Mouse (Mus musculus): Measurements from ENCODE around the gene Rpl35a.
"Not testable (repeated sequence)": the region's sequence is repeated elsewhere in the genome, so short reads cannot be mapped to it uniquely, and the experiment has no call there.

The Rpl35a gene

DNA sequence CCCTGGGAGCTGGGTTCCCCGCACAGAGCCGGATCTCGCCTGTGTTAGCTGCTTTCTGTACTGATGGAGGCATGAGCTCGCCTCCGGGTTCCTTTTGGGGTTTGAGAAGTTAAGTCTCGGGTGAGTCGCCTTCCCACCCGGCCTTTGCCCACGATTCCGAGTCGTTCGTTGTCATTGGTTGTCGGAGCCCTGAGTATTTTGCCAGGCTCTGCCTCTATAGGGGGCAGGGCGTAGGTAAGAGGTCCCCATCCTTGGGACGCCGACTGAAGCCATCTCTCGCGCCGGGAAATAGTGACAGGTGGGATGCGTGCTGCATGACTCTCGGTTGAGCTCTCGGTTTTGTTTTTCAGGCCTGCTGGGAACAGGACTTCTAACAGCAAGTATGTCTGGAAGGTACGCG, 533 bp downstream of the Rpl35a start:
- no peak for DNase-seq (ENCODE audit: low read depth)

DNA sequence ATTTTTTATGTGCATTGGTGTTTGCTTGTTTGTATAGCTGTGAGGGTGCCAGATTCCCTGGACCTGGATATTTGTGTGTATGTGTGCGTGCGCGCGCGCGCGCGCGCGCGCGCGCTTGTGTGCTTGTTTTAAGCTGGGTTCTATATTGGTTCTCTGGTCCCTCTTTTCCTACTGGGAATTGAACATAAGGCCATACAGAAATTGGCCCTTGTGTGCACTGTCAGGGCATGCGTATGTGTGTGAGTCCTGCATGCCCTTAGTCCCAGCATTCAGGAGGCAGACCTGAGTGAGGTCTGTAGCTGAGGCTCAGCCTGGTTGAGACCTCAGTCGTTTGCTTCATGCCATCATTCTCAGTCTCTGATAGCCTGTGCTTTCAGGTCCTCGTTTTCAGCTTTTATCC, 1.8 kb downstream of the Rpl35a start:
- DNase-seq (ENCODE audit: low read depth), result no peak

DNA sequence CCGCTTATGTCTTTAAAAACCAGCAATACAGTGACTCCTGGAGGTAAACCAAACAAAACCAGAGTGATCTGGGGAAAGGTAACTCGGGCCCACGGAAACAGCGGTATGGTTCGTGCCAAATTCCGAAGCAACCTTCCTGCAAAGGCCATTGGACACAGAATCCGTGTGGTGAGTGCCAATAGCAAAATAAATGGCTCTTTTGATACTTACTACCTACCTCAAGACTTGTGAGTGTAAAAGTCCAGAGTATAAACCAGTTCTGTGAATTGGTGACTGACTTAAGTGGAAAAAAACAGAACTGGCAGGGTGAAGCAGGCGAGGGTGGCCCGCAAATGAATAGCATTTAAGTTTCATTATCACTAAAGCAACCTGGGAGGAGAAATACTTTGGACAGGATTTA, 2.4 kb downstream of the Rpl35a start:
- DNase-seq (ENCODE audit: low read depth), result not testable (repeated sequence)

DNA sequence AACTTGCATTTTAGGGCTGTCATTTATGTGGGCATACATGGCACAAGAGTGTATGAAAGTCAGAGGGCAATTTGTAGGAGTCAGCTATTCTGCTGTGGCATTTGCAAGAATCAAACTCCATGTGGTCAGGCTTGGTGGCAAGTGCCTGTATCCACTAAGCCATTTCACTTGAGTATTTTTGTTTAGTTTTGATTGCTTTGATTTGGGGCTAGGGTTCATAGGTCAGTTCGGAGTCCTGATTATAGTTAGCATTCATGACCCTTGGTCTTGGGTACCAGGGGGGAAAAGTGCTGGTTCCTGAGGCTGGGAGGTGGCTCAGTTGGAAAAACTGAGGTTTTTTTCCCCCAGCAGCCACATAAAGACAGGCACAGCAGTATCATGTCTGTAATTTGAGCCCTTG, 3.2 kb downstream of the Rpl35a start:
- no peak for DNase-seq (ENCODE audit: low read depth)

DNA sequence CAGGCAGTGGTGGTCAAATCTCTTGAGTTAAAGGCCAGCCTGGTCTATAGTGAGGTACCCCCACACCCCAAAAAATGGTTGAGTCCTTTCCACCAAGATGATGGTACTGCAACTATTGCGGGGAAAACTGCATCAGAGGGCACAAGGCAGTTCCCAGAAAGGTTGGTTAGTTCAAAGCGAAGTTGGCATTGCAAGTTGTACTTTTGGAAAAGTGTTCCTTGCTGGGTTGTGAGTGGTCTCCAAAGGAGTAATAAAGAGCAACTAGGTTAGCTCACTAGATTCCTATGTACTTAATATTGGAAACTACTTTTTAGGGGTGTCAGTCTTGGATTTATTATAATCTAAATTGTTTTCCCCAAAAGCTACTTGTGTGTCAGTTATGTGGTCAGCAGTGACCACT, 4.7 kb downstream of the Rpl35a start:
- no peak for DNase-seq (ENCODE audit: low read depth)

DNA sequence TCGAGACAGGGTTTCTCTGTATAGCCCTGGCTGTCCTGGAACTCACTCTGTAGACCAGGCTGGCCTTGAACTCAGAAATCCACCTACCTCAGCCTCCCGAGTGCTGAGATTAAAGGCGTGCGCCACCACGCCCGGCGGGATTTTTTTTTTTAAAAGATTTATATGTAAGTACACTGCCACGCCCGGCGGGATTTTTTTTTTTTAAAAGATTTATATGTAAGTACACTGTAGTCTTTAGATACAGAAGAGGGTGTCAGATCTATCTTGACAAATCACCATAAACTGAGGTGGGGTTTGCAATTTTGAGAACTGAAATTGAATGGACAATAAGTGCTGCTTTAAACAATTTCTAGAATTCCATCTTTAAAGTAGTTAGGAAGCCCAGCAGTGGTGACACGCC, 5.1 kb downstream of the Rpl35a start:
- DNase-seq (ENCODE audit: low read depth), result no peak

DNA sequence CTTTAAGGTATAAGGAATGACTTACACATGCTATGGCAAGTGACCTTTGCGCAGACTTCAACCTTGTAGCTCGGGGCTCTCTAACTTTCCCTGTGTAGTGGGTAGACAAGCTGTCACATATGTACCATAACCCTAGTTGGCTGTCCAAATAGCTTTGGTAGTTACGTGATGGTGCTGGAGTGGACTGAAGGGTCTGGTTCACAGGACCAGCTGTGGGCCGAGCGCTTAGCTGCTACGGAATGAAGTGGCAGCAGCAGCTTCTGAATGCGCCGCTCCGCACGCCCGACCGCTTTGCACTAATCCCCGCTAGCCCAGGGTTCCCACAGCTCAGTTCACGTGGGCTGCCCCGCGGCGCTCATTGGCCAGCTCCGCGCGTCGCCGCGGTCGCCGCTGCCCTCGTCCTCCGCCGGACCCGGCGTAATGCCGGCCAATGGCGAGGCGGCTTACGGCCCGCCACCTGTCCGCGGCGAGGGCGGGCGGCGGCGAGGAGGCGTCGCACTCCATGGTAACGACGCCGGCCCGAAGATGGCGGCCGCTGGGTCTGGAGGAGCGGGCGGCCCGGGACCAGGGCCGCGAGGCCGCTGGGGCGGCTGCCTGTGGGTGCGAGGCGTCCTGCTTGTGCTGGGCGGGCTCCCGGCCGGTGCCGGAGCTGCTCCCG, 5.9 kb downstream of the Rpl35a start, which contains the start of gene Lmln:
TSS of gene Lmln (plus strand) at position 498 of the 658 bp plus-strand sequence.
- DNase-seq (ENCODE audit: low read depth), result peak; percentile 77

DNA sequence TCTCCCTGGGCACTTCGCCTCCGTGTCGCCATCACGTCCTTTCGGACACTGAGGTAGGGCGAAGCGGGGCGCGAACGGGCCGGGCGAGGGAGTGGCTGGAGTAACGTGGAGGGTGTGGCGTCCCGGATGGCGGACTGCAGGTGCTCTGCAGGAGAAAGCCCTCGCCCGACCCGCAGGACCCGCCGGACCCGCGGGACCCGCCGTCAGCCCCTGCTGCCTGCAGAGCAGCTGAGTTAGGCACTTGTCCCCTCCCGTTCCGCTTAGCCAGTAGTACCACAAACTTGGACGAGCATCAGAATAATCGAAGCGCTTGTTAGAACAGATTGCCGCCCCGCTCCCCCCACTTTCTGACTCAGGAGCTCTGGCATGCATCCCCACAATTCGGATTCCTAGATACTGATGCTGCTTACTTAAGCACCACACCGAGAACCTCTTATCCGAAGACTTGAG, 6.5 kb downstream of the Rpl35a start:
- DNase-seq (ENCODE audit: low read depth), result no peak

DNA sequence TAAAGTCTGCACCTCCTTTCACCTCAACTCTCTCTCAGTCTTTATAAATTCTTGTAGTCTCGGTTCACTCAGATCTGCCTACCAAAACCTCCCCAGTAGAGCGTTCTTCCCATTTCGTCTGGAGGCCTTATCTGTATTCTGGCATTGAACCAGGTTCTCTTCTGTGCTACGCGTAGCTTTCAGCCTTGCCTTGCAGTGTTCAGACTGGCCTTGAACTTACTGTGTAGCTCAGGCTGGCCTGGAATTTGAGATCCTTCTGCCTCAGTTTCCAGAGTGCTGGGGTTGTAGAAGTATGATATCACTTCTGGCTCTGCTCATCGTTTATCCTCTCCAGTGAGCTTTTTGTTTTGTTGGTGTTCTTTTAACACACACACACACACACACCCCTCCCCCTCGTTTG, 7.0 kb downstream of the Rpl35a start:
- DNase-seq (ENCODE audit: low read depth), result no peak

DNA sequence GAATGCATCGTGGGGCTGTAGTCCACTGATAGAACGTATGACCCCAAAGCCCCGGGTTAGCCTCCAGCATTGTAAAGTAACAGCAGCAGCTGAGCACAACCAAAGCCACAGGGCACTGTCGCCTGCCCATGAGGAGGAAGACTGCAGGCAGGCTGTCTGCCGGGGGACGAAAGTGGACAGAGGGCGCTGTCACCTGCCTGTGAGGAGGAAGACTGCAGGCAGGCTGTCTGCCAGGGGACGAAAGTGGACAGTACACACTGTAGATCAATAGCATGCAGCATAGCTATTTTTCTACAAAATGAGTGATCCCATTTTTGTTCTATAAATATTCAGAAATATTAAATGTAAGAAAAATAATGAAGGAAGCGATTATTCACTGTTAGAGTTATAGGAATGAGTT, 8.4 kb downstream of the Rpl35a start:
- DNase-seq (ENCODE audit: low read depth), result no peak

DNA sequence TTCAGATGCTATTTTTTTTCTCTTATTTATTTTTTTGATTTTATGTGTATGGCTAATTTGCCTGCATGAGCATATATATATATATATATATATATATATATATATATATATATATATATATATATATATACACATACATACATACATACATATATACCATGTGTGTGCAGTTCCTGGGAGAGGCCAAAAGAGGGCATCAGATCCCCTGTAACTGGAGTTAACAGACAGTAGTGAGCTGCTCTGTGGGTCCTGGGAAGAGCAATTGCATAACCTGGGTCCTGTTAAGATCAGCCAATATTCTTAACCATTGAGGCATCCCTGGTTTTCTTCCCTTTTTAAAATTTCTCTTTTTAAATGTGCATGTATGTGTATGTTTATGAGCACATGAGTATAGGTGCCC, 14.7 kb downstream of the Rpl35a start:
- DNase-seq (ENCODE audit: low read depth), result no peak

DNA sequence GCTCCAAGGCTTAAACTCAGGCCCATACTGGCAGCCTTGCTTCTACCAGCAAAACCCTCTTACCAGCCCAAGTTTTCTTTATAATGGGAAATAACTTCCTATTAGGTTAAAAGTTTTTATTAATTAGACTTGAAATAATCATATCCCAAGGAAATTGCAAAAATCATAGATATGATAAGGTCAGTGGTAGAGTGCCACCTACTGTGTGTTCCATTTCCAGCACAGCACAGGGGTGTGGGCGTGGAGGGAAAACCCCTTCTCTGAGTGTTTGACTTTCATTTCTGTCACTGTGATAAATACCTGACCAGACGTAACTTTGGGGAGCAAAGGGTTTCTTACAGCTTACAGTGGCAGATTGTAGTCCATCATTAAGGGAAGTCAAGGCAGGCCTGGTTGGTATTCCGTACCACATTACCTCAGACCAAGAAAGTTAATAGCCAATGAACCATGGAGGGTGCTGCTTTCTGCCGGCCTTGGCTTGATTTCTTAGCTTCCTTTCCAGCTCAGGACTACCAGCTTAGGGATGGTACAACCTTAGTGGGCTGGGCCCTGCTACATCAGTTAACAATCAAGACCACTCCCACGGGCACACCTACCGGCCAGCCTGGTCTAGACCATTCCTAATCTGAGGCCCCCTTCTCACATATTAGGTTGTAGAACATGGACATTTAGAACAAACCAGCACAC, 16.8 kb downstream of the Rpl35a start:
- DNase-seq (ENCODE audit: low read depth), result no peak

DNA sequence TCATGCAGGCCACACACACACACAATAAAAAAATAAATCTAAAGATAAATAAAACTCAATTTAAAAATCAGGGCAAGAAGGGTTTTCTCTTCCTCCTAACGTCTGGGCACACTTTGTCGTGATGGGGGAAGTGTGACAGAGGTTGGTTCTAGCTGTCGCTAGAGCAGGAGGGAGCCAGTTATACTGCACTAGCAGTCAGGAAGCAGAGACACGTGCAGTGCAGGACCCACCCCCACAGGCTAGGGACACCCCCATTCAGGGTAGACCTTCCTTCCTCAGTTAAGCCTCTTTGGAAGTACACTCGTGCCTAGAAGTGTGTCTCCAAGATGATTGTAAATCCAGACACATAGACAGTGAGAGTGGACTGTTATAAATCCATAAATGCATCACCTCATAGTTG, 18.7 kb downstream of the Rpl35a start:
- DNase-seq (ENCODE audit: low read depth), result no peak

DNA sequence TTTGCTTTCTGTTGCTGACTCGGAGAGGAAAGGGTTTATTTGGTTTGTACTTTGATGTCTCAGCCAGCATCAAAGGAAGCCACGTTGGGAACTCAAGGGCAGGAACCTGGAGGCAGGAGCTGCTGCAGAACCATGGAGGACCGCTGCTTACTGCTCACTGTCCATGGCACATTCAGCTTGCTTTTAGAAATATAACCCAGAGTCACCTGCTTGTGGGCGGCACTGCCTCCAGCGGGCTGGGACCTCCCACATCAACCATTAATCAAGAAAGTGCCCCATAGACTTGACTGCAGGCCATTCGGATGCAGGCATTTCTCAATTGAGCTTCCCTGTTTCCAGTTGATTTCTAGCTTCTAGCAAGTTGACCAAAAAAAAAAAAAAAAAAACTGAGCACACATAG, 19.8 kb downstream of the Rpl35a start:
- DNase-seq (ENCODE audit: low read depth), result no peak

DNA sequence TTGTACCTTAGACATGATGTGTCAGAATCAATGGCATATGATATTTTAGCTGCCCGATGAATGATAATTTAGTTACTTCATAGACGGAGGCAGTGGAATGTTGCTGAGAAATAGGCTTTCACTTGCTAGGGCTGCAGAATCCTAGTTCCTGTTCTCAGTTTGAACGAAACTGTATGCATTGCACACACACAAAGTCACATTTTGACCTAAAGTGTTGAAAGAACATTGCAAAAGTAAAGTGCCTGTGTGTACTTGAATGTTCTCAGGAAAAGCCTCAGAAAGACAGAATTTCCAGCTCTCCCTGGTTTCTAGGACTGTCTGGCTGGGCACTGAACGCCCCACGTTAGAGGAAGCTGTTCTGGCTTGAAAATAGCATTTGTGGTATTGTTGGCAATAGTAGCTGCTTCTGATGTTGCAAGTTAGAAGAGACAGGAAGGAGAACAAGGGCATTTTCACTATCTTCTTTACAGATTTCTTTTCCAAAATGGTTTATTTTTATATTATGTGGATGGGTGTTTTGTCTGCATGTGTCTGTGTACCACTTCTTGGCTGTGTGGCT, 20.9 kb downstream of the Rpl35a start:
- DNase-seq (ENCODE audit: low read depth), result peak; percentile 11

DNA sequence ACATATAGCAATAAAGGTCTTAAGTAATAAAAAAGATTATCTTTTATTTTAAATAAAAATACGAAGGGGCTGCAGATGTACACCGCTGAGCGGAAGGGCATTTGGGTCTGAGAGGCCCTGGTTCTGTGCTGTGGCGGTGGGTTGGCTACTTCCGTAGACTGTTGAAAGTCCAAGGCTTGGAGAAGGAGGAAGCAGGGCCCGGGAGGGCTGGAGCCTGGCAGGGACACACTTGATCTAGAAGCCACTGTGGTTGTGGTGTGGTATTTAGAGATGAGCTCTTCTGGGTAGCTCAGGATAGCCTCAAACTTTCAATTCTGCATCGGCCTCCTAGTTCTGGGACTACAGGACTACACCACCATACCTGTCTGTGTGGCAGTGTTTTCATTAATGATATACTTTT, 23.8 kb downstream of the Rpl35a start:
- no peak for DNase-seq (ENCODE audit: low read depth)

DNA sequence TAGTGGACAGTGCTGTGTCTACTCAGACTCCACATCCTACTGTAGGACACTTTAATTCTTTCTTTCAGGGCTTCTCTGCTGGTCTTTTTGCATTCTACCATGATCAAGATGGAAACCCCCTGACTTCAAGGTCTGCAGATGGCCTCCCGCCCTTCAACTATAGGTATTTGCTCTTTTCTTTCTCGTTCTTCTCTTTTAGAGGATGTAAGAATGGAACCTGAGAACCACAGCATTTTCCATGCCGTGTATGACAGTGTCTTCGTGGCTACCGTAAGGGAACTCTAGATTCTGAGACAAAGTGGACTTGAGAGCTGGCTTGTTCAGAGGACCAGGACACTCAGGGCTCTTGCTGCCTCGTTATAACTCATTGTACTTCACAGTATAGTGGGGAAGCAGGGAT, 26.7 kb downstream of the Rpl35a start:
- no peak for DNase-seq (ENCODE audit: low read depth)

DNA sequence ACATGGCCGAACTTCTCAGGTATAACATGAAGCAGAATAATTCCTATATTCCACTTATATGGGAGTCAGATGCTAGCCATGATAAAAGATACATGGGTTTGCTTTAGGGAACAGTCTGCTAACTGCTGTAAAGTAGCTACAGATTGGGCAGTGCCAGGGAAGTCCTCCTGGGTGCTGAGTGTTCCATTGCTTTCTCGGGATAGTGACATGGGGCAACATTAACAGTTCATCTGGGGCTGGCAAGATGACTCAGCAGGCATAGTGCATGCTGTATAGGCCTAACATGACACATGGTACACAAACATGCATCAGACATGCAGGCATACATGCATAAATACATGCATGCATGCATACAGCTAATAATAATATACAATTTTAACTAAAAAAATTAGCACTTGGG, 27.7 kb downstream of the Rpl35a start:
- DNase-seq (ENCODE audit: low read depth), result no peak

DNA sequence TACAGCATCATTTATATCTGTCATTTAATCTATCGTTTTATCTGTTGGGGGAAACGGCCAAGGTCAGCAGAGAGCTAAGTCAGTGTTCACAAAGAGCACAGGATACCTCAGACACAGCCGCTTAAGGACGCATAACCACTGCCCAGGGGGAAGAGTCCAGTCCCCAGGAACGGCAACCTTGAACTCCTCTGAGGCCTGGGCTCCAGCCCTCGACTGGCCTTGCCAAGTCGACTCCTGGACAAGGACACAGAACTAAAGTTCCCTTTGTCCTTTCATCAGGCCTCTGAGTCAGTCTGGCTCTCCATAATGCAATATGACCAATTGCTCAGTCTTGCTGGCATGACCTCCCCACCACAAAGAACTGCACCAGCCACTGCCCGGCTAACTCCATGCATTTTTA, 29.4 kb downstream of the Rpl35a start:
- peak; percentile 46 for DNase-seq (ENCODE audit: low read depth)
